Mouse (Mus musculus): ENCODE results near the gene Cldn6.

DNA sequence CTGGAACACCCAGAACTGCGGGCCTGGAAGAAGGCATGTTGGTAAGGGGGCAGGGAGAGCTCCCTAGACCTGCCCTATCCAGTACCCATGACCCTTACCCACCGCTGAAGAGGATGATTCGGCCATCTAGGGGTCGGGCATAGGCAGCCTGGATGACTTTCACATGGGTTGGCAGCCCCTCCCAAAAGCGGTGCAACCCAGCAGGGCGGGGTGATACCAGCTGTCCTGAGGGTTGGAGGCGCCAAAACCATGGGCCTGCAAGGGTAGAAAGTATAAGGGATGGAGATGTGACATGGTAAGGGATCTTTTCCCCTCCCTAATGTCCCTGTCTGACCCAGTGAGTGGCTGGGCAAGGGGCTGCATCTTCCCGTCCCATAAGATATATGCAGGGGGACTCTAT is 47.8 kb upstream of the Cldn6 start:
- TF ChIP-seq CTCF (IDR thresholded peaks at IDR 0.05), result no peak
- no peak for TF ChIP-seq EP300 (IDR thresholded peaks at IDR 0.05)

Data from lung, postnatal 0 days (tissue).